Mouse (Mus musculus): Measurements from ENCODE around the gene Ambp. TPM values are rescaled to one million over a fixed set of nuclear protein-coding genes. Genes with fewer than 3 reads are reported as not detected.
A peak's percentile ranks its signal among the peaks of the same experiment; 100 is the strongest.

Ambp gene
- not detected for total RNA-seq (2021)
- long read RNA-seq, experiment 1 = 0 reads
- long read RNA-seq, experiment 2 = 0 reads

DNA sequence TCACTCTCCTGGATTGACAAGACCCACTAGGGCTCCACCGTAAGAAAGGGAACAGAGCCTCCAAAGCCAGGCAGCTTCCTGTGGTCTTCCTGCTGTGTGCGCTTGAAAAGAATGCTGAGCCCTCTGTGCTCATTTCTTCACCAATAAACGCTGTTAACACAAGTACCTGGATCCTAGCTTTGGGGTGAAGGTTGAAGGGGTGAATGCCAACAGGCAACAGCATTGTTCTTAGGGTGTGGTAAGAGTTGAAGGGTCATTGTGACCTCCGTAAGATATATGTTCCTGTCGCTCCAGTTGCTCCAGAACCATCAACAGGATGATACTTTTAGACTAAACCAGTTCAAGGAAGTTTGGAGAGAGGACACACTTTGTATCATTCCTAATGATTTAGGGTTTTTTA lies at the start of gene Ambp:
Gene Ambp, minus strand, starts transcription at position 101 of the 400 bp plus-strand sequence.
- no peak for DNase-seq (ENCODE audit: extremely low spot score in 1 of 2, low spot score in 2 of 2)
- Histone ChIP-seq H3K27ac (no peak within 1 kb of the TSS), H3K4me3 (no peak within 1 kb of the TSS)
- no peak for TF ChIP-seq CTCF (IDR thresholded peaks at IDR 0.05)
- intact Hi-C loops (cut with DNase I) = no loop called here

GRCm38 (mm10) chr4:63203874-63204273 lies 49.3 kb upstream of the Ambp start:
- intact Hi-C loops (cut with DNase I) = no loop called here
- TF ChIP-seq CTCF (IDR thresholded peaks at IDR 0.05) = no peak
- DNase-seq (ENCODE audit: extremely low spot score in 1 of 2, low spot score in 2 of 2) = no peak
- no peak overlapping the region for H3K4me3 ChIP-seq
- H3K27ac ChIP-seq = no peak overlapping the region

DNA sequence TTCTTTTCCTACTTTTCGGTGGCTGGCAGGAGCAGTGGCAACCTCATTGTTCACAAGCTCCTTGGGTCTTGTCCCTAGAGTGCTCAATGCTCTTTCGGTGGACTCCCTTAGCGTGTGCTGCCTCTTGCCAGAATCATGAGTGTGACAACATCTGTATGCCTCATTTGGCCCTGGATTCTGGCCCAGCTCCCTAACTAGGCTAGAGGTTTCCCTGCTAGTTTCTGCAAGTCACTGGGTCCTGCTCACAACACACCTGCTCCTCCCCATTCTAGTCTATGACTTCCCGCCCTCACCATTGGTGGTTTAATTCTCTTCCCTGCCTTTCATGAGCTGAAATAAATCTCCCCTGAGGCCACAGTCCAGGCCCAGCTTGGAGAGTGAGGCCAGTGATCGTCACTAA lies 44.8 kb upstream of the Ambp start:
- no peak for DNase-seq (ENCODE audit: extremely low spot score in 1 of 2, low spot score in 2 of 2)
- Histone ChIP-seq H3K4me3 (no peak overlapping the region), H3K27ac (no peak overlapping the region)
- intact Hi-C loops (cut with DNase I) = no loop called here
- TF ChIP-seq CTCF (IDR thresholded peaks at IDR 0.05) = no peak

DNA sequence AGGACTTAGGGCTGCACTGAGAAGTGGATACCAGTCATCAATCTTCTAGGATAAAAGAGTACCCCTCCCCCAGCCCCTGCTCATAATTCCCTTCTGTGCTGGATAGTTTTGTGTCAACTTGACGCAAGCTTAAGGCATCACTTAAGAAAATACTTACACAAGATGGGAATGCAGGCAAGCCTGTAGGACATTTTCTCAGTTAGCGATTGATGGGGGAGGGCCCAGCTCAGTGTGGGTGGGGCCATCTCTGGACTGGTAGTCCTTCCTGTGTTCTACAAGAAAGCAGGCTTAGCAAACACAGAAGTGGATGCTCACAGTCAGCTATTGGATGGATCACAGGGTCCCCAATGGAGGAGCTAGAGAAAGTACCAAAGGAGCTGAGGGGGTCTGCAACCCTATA lies 39.8 kb upstream of the Ambp start:
- DNase-seq (ENCODE audit: extremely low spot score in 1 of 2, low spot score in 2 of 2) = no peak
- intact Hi-C loops (cut with DNase I) = no loop called here
- TF ChIP-seq CTCF (IDR thresholded peaks at IDR 0.05) = no peak

DNA sequence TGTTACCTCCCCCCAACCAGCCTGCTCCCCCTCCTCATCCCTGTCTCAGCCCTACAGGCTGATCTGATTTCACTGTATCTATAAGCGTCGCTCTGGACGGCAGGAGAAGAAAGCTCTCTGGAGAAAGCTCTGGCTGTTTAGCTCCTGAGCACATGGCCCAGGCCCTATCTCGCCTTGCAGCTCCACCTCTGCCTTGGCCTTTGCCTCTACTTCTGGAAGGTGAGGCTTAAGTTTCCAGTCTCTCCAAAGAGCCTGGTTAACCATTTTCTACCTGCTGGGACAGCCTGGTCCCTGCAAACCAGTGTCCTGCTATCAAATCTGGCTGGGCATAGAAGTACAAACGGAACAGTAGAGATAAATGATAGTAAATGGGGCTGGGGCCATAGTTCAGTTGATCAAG lies 37.0 kb upstream of the Ambp start:
- intact Hi-C loops (cut with DNase I) = no loop called here
- no peak for TF ChIP-seq CTCF (IDR thresholded peaks at IDR 0.05)
- H3K27ac ChIP-seq = no peak overlapping the region
- DNase-seq (ENCODE audit: extremely low spot score in 1 of 2, low spot score in 2 of 2) = no peak
- H3K4me3 ChIP-seq = no peak overlapping the region

More for the DNA sequence above, 39.8 kb upstream of the Ambp start:
- H3K4me3 ChIP-seq = no peak overlapping the region
- H3K27ac ChIP-seq = no peak overlapping the region

- TF ChIP-seq CTCF (IDR thresholded peaks at IDR 0.05) = no peak
- no peak overlapping the region for H3K4me3 ChIP-seq
- intact Hi-C loops (cut with DNase I) = no loop called here
- no peak overlapping the region for H3K27ac ChIP-seq
- DNase-seq (ENCODE audit: extremely low spot score in 1 of 2, low spot score in 2 of 2) = no peak
Measured at GRCm38 (mm10) chr4:63186281-63186870, 31.8 kb upstream of the Ambp start.

GRCm38 (mm10) chr4:63181556-63181955 lies 27.0 kb upstream of the Ambp start:
- intact Hi-C loops (cut with DNase I) = loop anchor here (1.0 to 5.0 kb wide), 2 partner anchors 126 to 226 kb away; no protein-coding TSS in a partner anchor
- peak; percentile 87 for TF ChIP-seq CTCF (IDR thresholded peaks at IDR 0.05)

GRCm38 (mm10) chr4:63171969-63172685 lies 17.5 kb upstream of the Ambp start, which contains the start of gene Kif12:
TSS of gene Kif12 (minus strand) at chr4:63172131.
- intact Hi-C loops (cut with DNase I) = no loop called here
- DNase-seq (ENCODE audit: extremely low spot score in 1 of 2, low spot score in 2 of 2) = no peak
- no peak for TF ChIP-seq CTCF (IDR thresholded peaks at IDR 0.05)
- no peak within 1 kb of the TSS for H3K4me3 ChIP-seq
- H3K27ac ChIP-seq = no peak within 1 kb of the TSS

More at GRCm38 (mm10) chr4:63181556-63181955, 27.0 kb upstream of the Ambp start:
- DNase-seq (ENCODE audit: extremely low spot score in 1 of 2, low spot score in 2 of 2) = peak; percentile 67 to 69
- Histone ChIP-seq H3K4me3 (no peak overlapping the region), H3K27ac (no peak overlapping the region)

DNA sequence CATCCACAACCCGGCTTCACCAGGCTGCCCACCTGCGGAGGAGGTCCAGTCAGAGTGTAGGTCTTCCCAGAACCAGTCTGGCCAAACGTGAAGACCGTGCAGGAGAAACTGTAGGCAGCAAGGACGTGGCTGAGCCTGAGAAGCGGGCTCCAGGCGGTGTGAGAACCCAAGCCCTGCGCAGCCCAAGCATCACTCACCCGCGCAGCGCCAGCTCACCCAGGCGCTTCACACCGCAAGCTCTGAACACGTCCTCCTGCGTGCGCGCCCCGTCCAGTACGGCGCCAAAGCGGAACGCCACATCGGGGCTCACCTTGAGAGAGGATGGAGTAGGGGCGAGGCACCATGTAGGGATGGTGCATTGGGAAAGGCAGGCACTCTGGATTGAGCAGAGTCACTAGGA lies 16.5 kb upstream of the Ambp start:
- intact Hi-C loops (cut with DNase I) = no loop called here
- Histone ChIP-seq H3K4me3 (no peak overlapping the region), H3K27ac (no peak overlapping the region)
- no peak for DNase-seq (ENCODE audit: extremely low spot score in 1 of 2, low spot score in 2 of 2)
- TF ChIP-seq CTCF (IDR thresholded peaks at IDR 0.05) = no peak

DNA sequence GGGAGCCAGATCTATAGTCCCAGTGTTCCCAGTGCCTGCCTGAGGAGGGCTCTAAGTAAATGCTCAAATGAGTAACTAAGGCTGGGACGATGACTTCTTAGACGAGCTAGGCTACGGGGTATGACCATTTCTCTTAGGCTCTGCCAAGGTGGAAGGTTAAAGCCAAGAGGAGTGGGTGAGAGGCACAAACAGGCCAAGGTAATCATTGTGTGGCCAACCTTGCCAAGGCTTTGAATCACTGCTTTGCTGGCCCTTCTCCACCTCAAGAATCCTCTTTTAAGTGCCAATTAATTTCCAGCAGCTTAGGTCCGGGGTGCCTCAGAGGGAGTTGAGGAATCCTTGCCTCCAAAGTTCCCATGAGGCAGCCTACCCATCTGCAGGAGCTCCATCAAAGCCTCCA lies 15.5 kb upstream of the Ambp start:
- no peak for DNase-seq (ENCODE audit: extremely low spot score in 1 of 2, low spot score in 2 of 2)

DNA sequence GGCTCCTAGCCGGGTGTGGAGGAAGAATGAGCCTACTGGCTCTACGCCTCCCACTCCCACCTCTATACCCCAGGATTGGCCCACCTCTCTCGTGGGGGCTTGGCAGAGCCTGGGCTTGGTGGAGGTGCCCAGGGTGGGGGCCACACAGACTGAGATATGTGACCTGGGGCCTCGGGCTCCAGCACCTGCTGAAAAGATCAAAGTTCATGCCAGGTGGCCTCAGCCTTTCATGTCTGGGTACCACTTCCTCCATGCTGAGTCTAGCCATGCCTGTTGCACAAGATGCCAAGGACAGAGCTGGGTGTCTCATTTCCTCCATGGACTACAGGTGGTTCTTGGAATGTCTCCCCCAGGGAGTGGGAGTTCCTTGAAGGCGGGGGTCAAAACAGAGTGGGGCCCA lies 11.7 kb upstream of the Ambp start:
- Histone ChIP-seq H3K4me3 (no peak overlapping the region), H3K27ac (no peak overlapping the region)
- no peak for TF ChIP-seq CTCF (IDR thresholded peaks at IDR 0.05)
- DNase-seq (ENCODE audit: extremely low spot score in 1 of 2, low spot score in 2 of 2) = no peak
- intact Hi-C loops (cut with DNase I) = no loop called here

More for the DNA sequence above, 15.5 kb upstream of the Ambp start:
- no peak overlapping the region for H3K4me3 ChIP-seq
- H3K27ac ChIP-seq = no peak overlapping the region
- intact Hi-C loops (cut with DNase I) = no loop called here
- TF ChIP-seq CTCF (IDR thresholded peaks at IDR 0.05) = no peak

DNA sequence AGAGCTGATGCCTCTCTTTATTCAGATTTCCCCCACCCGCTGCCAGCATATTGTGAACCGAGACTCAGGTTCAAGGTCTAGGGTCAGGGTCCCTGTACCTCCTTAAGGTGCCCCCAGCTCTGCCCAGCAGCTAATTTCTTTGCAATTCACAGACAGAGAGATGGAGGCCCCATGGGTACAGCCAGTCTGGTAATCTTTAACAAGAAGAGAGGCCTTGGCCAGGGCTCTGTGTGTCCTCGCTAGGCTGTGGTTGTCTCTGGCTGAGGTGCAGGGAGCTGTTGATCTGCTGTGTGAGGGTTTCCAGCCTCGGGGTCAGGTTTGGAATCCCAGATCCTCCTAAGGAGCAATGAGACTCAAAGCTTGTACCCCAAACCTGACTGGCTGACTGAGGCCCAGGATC lies 11.0 kb upstream of the Ambp start:
- DNase-seq (ENCODE audit: extremely low spot score in 1 of 2, low spot score in 2 of 2) = no peak
- no peak overlapping the region for H3K4me3 ChIP-seq
- no peak for TF ChIP-seq CTCF (IDR thresholded peaks at IDR 0.05)
- no peak overlapping the region for H3K27ac ChIP-seq
- intact Hi-C loops (cut with DNase I) = no loop called here
